Mouse (Mus musculus) mouse embryonic stem cell (cell line): ENCODE measurements around the gene Elf2.

Source experiments
- in situ Hi-C, 2 experiments: fragments of 300-500 bp; cut with MboI; formaldehyde crosslinking; loops; 1 replicate in 1 of 2; 3 replicates in 1 of 2; pipeline ENCODE4 v1.14.3; 2019 to 2020; ENCODE audit warnings: low sequenced_read_pairs in 2 of 2, low pct_unique_long_range_greater_than_20kb in 1 of 2, mixed read lengths in 1 of 2; ENCODE audit not compliant: unreplicated experiment in 1 of 2

Gene Elf2

GRCm38 (mm10) chr3:51209503-51210314 is 130.8 kb downstream of the Elf2 start:
- in situ Hi-C loops, result no loop called here

- in situ Hi-C loops, result no loop called here
These were observed 131.8 kb downstream of the Elf2 start for GRCm38 (mm10) chr3:51208633-51209032.

GRCm38 (mm10) chr3:51206521-51206920 is 133.9 kb downstream of the Elf2 start:
- in situ Hi-C loops, result no loop called here

GRCm38 (mm10) chr3:51204897-51205296 is 135.6 kb downstream of the Elf2 start:
- in situ Hi-C loops, result no loop called here

- in situ Hi-C loops, result no loop called here
These were observed 136.0 kb downstream of the Elf2 start for GRCm38 (mm10) chr3:51204441-51204840.

- in situ Hi-C loops, result no loop called here
These were observed 136.6 kb downstream of the Elf2 start for GRCm38 (mm10) chr3:51203906-51204305.
